Mouse (Mus musculus) liver, embryonic 14.5 days (tissue): ENCODE data around the gene Slc37a1. TPM values are rescaled to one million over a fixed set of nuclear protein-coding genes. Genes with fewer than 3 reads are reported as not detected.

Experiments used
- ATAC-seq: fragments of 200-750 bp; cut with Nextera tagmentation; 2 replicates; pipeline ENCODE4 v1.8.0; 2017; ENCODE audit warnings: moderate number of reproducible peaks, mild to moderate bottlenecking, moderate library complexity; ENCODE audit not compliant: insufficient read depth
- DNase-seq, 3 experiments: peaks; one replicate each; pipeline ENCODE4 v3.0.0-alpha.2; 2012 to 2013; ENCODE audit warnings: low read depth in 3 of 3, low spot score in 3 of 3
- H3K27ac ChIP-seq: fragments of 300-500 bp; sonication (generic); 2 replicates; pipeline ENCODE4 v1.5.1; 2014; ENCODE audit warnings: moderate library complexity, mild to moderate bottlenecking, control low read depth, inconsistent platforms
- H3K27me3 ChIP-seq: fragments of 300-500 bp; sonication (generic); 2 replicates; pipeline ENCODE4 v1.6.1; 2014; ENCODE audit warnings: mild to moderate bottlenecking, low read length, moderate library complexity; ENCODE audit not compliant: control insufficient read depth, insufficient read depth
- H3K36me3 ChIP-seq: fragments of 300-500 bp; sonication (generic); replicated peaks from 2 replicates; pipeline ENCODE4 v1.6.1; 2014; ENCODE audit warnings: low read depth; ENCODE audit not compliant: control insufficient read depth, insufficient read depth
- H3K4me1 ChIP-seq, 2 experiments: fragments of 200-500 bp in 1 of 2; fragments of 300-500 bp in 1 of 2; sonication (generic) in 1 of 2; replicated peaks; 2 replicates each; pipeline ENCODE4 v1.6.1; 2012 to 2014; ENCODE audit warnings: antibody characterized with exemption in 1 of 2, inconsistent platforms in 1 of 2, low read length in 1 of 2; ENCODE audit not compliant: control insufficient read depth in 2 of 2, insufficient read depth in 2 of 2
- H3K4me2 ChIP-seq: fragments of 300-500 bp; sonication (generic); 2 replicates; pipeline ENCODE4 v1.6.1; 2014; ENCODE audit warnings: low read depth, mild to moderate bottlenecking, control low read depth, moderate library complexity
- H3K4me3 ChIP-seq, 2 experiments: fragments of 200-500 bp in 1 of 2; fragments of 300-500 bp in 1 of 2; sonication (generic) in 1 of 2; 2 replicates each; pipeline ENCODE4 v1.5.1; 2012 to 2014; ENCODE audit warnings: low read depth in 2 of 2, low read length in 2 of 2, mild to moderate bottlenecking in 2 of 2, control low read depth in 1 of 2, inconsistent platforms in 1 of 2, moderate library complexity in 1 of 2; ENCODE audit not compliant: insufficient read depth in 1 of 2
- H3K9ac ChIP-seq: fragments of 300-500 bp; sonication (generic); replicated peaks from 2 replicates; pipeline ENCODE4 v1.6.1; 2014; ENCODE audit warnings: mild to moderate bottlenecking, control low read depth, moderate library complexity
- H3K9me3 ChIP-seq: fragments of 300-500 bp; sonication (generic); 2 replicates; pipeline ENCODE4 v1.6.1; 2016; ENCODE audit warnings: low read length, mixed read lengths; ENCODE audit not compliant: control insufficient read depth
- CTCF ChIP-seq: IDR thresholded peaks from 2 replicates; pipeline ENCODE4 v1.5.1; 2016; ENCODE audit warnings: antibody characterized with exemption, low read depth, control low read depth
- EP300 ChIP-seq: IDR thresholded peaks from 2 replicates; pipeline ENCODE4 v1.6.1; 2016; ENCODE audit warnings: antibody characterized with exemption, low read depth
- WGBS: fragments of 180-500 bp; shearing (Covaris S2); extraction: QIAGEN DNeasy Blood & Tissue Kit; methylation state at CpG from one replicate; pipeline ENCODE4 v1.1.7; 2014; ENCODE audit not compliant: insufficient replicate concordance; 5-methylcytosine and 5-hydroxymethylcytosine counted together
- polyA plus RNA-seq, 2 experiments: library from polyadenylated mRNA; depleted of rRNA in 1 of 2; stranded (reverse) in 1 of 2; unstranded in 1 of 2; fragments of >200 nt; fragmentation: Nextera tagmentation in 1 of 2; extraction: Ambion mirVana in 1 of 2; gene quantifications; 2 replicates each; pipeline versions ENCODE4 v1.2.1 to v1.2.3; 2012 to 2014

Slc37a1 gene
- polyA plus RNA-seq, 2 experiments = 1.2 to 1.9 TPM

GRCm38 (mm10) chr17:31318906-31319767 is 32.5 kb downstream of the Slc37a1 start:
- DNase-seq (no peak), ATAC-seq (no peak)
- Histone ChIP-seq H3K9ac (no peak overlapping the region), H3K4me1 (no peaks in the 10 kb centered on the region; a peak in 1 of 4 replicates), H3K36me3 (no peaks in the 10 kb centered on the region), H3K27me3 (no peaks in the 10 kb centered on the region), H3K4me3 (no peak overlapping the region), H3K4me2 (no peak overlapping the region), H3K9me3 (no peaks in the 10 kb centered on the region), H3K27ac (no peak overlapping the region)
- TF ChIP-seq CTCF = no peak
- TF ChIP-seq EP300 = no peak
- 73% methylated on average over 19 of the region's 19 CpGs for WGBS

DNA sequence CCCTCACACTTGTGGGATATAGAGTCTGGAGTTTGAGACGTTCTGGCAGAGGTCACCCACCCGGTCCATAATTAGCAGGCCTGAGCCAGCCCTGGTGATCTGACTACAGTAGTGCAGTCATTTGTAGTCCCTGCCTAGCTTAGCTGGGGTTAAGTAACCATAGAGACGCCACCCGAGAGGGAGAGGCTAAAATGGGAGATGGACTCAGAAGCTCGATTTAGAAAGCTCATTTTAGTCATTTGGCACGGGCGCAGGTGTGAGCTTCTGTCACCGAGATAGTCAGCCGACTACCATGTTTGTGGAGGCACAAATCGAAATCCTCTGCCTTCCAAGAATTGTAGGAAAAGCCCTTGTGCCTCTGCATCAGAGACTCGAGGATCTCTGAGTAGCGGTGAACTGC is 34.8 kb downstream of the Slc37a1 start:
- no peak overlapping the region for H3K27ac ChIP-seq
- ATAC-seq (no peak), DNase-seq (no peak)
- H3K4me2 ChIP-seq = no peak overlapping the region
- H3K9me3 ChIP-seq = no peaks in the 10 kb centered on the region
- H3K36me3 ChIP-seq = no peaks in the 10 kb centered on the region
- H3K9ac ChIP-seq = no peak overlapping the region
- WGBS = 66% methylated on average over 12 of the region's 12 CpGs
- TF ChIP-seq CTCF = no peak
- TF ChIP-seq EP300 = no peak
- H3K4me1 ChIP-seq = no peaks in the 10 kb centered on the region; a peak in 1 of 4 replicates
- H3K4me3 ChIP-seq = no peak overlapping the region
- no peaks in the 10 kb centered on the region for H3K27me3 ChIP-seq

GRCm38 (mm10) chr17:31322446-31322845 is 35.9 kb downstream of the Slc37a1 start:
- Histone ChIP-seq H3K4me3 (no peak overlapping the region), H3K9me3 (no peaks in the 10 kb centered on the region), H3K4me1 (no peaks in the 10 kb centered on the region; a peak in 1 of 4 replicates), H3K36me3 (no peaks in the 10 kb centered on the region), H3K27me3 (no peaks in the 10 kb centered on the region), H3K27ac (no peak overlapping the region), H3K9ac (no peak overlapping the region), H3K4me2 (no peak overlapping the region)
- no peak for TF ChIP-seq EP300
- TF ChIP-seq CTCF = no peak
- 73% methylated on average over 4 of the region's 4 CpGs for WGBS
- DNase-seq = no peak
- ATAC-seq = no peak

DNA sequence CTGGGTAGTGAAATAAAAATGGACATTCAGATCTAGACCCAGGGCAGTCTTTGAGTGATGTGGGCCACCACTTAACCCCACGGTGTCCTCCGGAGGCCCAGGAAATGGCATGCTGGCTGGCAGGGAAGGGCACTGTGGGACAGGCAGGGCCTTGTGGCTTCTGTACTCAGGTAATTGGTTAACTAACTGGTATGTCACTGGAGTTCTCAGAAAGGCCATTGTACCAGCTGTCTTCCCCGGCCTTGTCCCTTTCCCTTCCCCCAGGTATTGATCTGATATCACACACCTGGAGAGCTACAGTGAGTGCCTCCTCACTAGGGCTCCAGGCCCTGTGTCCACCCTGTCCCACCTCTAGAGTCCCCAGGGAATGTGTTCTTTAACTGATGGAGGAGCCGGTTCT is 36.8 kb downstream of the Slc37a1 start:
- H3K27ac ChIP-seq = no peak overlapping the region
- H3K9ac ChIP-seq = no peak overlapping the region
- WGBS = 68% methylated on average over 4 of the region's 4 CpGs
- no peaks in the 10 kb centered on the region for H3K36me3 ChIP-seq
- ATAC-seq = no peak
- H3K9me3 ChIP-seq = no peaks in the 10 kb centered on the region
- H3K4me3 ChIP-seq = no peak overlapping the region
- no peaks in the 10 kb centered on the region for H3K27me3 ChIP-seq
- no peak for DNase-seq
- no peaks in the 10 kb centered on the region; a peak in 1 of 4 replicates for H3K4me1 ChIP-seq
- H3K4me2 ChIP-seq = no peak overlapping the region
- no peak for TF ChIP-seq CTCF
- no peak for TF ChIP-seq EP300

DNA sequence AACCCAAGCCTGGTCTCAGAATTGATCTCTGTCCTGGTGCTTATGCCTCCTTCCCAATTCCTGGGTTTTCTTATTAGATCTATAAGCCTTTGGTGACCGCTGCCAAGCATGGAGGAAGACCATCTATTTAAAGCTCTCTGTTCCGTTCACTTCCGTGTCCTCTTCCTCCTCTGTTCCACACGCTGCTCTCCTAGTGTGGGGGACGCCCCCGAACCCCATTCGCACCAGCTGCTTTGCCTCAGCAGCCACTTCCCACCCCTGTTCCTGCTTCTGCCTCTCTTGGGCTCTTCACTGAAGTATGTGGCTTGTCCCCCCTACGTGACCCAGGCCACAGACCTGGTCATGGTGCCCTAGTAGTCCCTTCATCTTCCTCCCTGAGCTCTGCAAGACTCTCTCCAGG is 37.6 kb downstream of the Slc37a1 start:
- Histone ChIP-seq H3K4me3 (no peak overlapping the region), H3K27ac (no peak overlapping the region)

More for the DNA sequence above, 37.6 kb downstream of the Slc37a1 start:
- Histone ChIP-seq H3K4me2 (no peak overlapping the region), H3K27me3 (no peaks in the 10 kb centered on the region), H3K4me1 (no peaks in the 10 kb centered on the region; a peak in 1 of 4 replicates), H3K36me3 (no peaks in the 10 kb centered on the region), H3K9me3 (no peaks in the 10 kb centered on the region), H3K9ac (no peak overlapping the region)
- ATAC-seq (no peak), DNase-seq (no peak)
- 74% methylated on average over 8 of the region's 8 CpGs for WGBS
- no peak for TF ChIP-seq CTCF
- no peak for TF ChIP-seq EP300
